In genomic region chr16:58501760-58502301, GRCm38 (mm10) we compare ENCODE assay signal across 8 mouse cellular contexts. TPM values are rescaled to one million over a fixed set of nuclear protein-coding genes. Genes with fewer than 3 reads are reported as not detected.
DNase-seq lines count a peak whose midpoint lies in the region; ATAC-seq and TF ChIP-seq lines count a peak whose summit lies in the region.

No protein-coding gene starts in this region.

- ATAC-seq in lung, embryonic 14.5 days (ENCODE audit: insufficient read depth) = peak; percentile 85
- ATAC-seq in intestine, embryonic 15.5 days = peak; percentile 57
- ATAC-seq in midbrain, embryonic 16.5 days = peak; percentile 50; the same call in 1 of the 2 replicates

- peak overlapping the region; percentile 36 for H3K27ac ChIP-seq in lung, embryonic 14.5 days (ENCODE audit: low read depth)
- H3K27ac ChIP-seq in intestine, embryonic 15.5 days = 0 out of 2 replicates have a peak overlapping the region, but pooled peaks have one; percentile 37
- no peak overlapping the region for H3K27ac ChIP-seq in midbrain, embryonic 16.5 days (ENCODE audit: low read length)

- no peak for TF ChIP-seq CTCF in lung, embryonic 14.5 days (IDR thresholded peaks at IDR 0.05; ENCODE audit: low read depth)

- WGBS in lung, embryonic 14.5 days = 17% methylated on average over 6 of the region's 6 CpGs
- WGBS in intestine, embryonic 15.5 days = 29% methylated on average over 6 of the region's 6 CpGs
- 23% methylated on average over 6 of the region's 6 CpGs for WGBS in midbrain, embryonic 16.5 days

- H3K9ac ChIP-seq in lung, embryonic 14.5 days = no peak overlapping the region
- no peak overlapping the region for H3K9ac ChIP-seq in intestine, embryonic 15.5 days
- H3K9ac ChIP-seq in midbrain, embryonic 16.5 days (ENCODE audit: low read depth, low read length) = no peak overlapping the region

- no peaks in the 10 kb centered on the region for H3K9me3 ChIP-seq in lung, embryonic 14.5 days (ENCODE audit: low read depth, low read length)
- no peaks in the 10 kb centered on the region for H3K9me3 ChIP-seq in intestine, embryonic 15.5 days
- no peaks in the 10 kb centered on the region for H3K9me3 ChIP-seq in midbrain, embryonic 16.5 days (replicated peaks; ENCODE audit: control insufficient read depth, low read length, poor library complexity, severe bottlenecking)

- H3K36me3 ChIP-seq in lung, embryonic 14.5 days (ENCODE audit: insufficient read depth) = peaks cover 5% of the 10 kb centered on the region; the same call in 1 of the 2 replicates
- H3K36me3 ChIP-seq in intestine, embryonic 15.5 days = no peaks in the 10 kb centered on the region
- no peaks in the 10 kb centered on the region for H3K36me3 ChIP-seq in midbrain, embryonic 16.5 days (ENCODE audit: control insufficient read depth, insufficient read depth, low read length)

- no peaks in the 10 kb centered on the region for H3K27me3 ChIP-seq in lung, embryonic 14.5 days (ENCODE audit: insufficient read depth, low read length)
- no peaks in the 10 kb centered on the region for H3K27me3 ChIP-seq in intestine, embryonic 15.5 days (replicated peaks)
- H3K27me3 ChIP-seq in midbrain, embryonic 16.5 days (ENCODE audit: control insufficient read depth, insufficient read depth, low read depth, low read length) = no peaks in the 10 kb centered on the region

- 0 out of 2 replicates have a peak overlapping the region, but pooled peaks have one; percentile 4 for H3K4me2 ChIP-seq in lung, embryonic 14.5 days
- H3K4me2 ChIP-seq in intestine, embryonic 15.5 days (replicated peaks) = no peak overlapping the region
- H3K4me2 ChIP-seq in midbrain, embryonic 16.5 days (ENCODE audit: low read length) = no peak overlapping the region

- peaks cover 23% of the 10 kb centered on the region for H3K4me1 ChIP-seq in lung, embryonic 14.5 days (ENCODE audit: insufficient read depth)
- H3K4me1 ChIP-seq in intestine, embryonic 15.5 days (replicated peaks) = no peaks in the 10 kb centered on the region
- H3K4me1 ChIP-seq in midbrain, embryonic 16.5 days (ENCODE audit: control insufficient read depth, insufficient read depth, low read length) = 0 out of 2 replicates have a peak, but pooled peaks cover 3% of the 10 kb centered on the region

- DNase-seq in lung, embryonic 14.5 days = peak; percentile 81
- DNase-seq in lung, adult 18-20 months = no peak
- peak; percentile 56 for DNase-seq in c-Kit-positive CD71-negative TER-119-negative erythroid progenitor cells, embryonic 14.5 days (ENCODE audit: low read depth)
- no peak for DNase-seq in right cerebral cortex, postnatal 10 days (ENCODE audit: low spot score in 2 of 2)
- no peak for DNase-seq in left cerebral cortex, adult 11 months (ENCODE audit: low spot score)
- no peak for DNase-seq in adrenal gland, adult 8-10 months

- no peak overlapping the region for H3K4me3 ChIP-seq in lung, embryonic 14.5 days (ENCODE audit: low read depth, low read length)
- H3K4me3 ChIP-seq in intestine, embryonic 15.5 days (replicated peaks) = no peak overlapping the region
- no peak overlapping the region for H3K4me3 ChIP-seq in midbrain, embryonic 16.5 days (ENCODE audit: low read depth, low read length)

RNA-seq across cellular contexts. Expression of gene St3gal6, which starts 22.2 kb away (rescaled TPM):
- 26.6 and 30.2 TPM in 2 replicates for polyA plus RNA-seq in lung, embryonic 14.5 days (2014; fragmentation: Nextera tagmentation; extraction: Ambion mirVana)
- polyA plus RNA-seq in intestine, embryonic 15.5 days (2015; fragmentation: Nextera tagmentation; extraction: Ambion mirVana) = 18.9 and 19.3 TPM in 2 replicates
- 12.6 and 13.2 TPM in 2 replicates for polyA plus RNA-seq in midbrain, embryonic 16.5 days (2015; fragmentation: Nextera tagmentation; extraction: Ambion mirVana)
- 10 to 100 TPM; 13.6 to 30.8 (median 17.8) TPM for total RNA-seq in adrenal gland, adult 8-10 months (2022)

Comparison
In these comparisons a context has a peak if more than half of its experiments do, and no peak if none do; other contexts are left out.
1. DNase-seq: peak in lung, embryonic 14.5 days (single experiment) and c-Kit-positive CD71-negative TER-119-negative erythroid progenitor cells, embryonic 14.5 days (single experiment); none in lung, adult 18-20 months (0 of 2), right cerebral cortex, postnatal 10 days (0 of 2), left cerebral cortex, adult 11 months (single experiment) and adrenal gland, adult 8-10 months (single experiment).
2. Peak in every context shown above with its lines, with median percentiles within 50 percentile points of each other: ATAC-seq.